Mouse (Mus musculus): ENCODE results near the gene Cyp8b1. TPM values are rescaled to one million over a fixed set of nuclear protein-coding genes. Genes with fewer than 3 reads are reported as not detected.

Cyp8b1 gene
- polyA plus RNA-seq, 1 experiment from 2014 or later: not detected

DNA sequence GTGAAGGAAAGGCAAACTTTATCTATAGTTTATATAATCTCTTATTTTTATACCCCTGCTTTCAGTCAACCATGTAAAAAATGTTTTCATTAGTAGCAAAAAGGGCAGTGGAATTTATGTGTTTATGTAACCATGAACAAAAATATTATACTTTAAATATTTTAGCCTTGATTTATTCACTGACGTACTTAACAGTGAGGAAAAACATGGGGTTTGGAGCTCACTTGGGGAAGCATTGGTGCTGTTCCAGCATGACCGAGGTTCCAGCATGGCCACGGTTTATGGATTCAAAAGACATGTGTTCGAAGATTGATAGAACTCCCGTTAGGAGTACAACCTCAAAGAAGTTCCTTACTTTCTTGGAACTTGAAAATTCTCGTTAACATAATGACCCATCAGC is 47.9 kb downstream of the Cyp8b1 start:
- Histone ChIP-seq H3K27ac (ENCODE audit: low read depth, low read length) (no peak overlapping the region), H3K27me3 (replicated peaks; ENCODE audit: control insufficient read depth, insufficient read depth, low read length) (no peaks in the 10 kb centered on the region), H3K4me2 (ENCODE audit: low read length) (no peak overlapping the region), H3K4me1 (ENCODE audit: control insufficient read depth, insufficient read depth, low read length) (0 out of 2 replicates have a peak, but pooled peaks cover 2% of the 10 kb centered on the region), H3K36me3 (ENCODE audit: control insufficient read depth, insufficient read depth, low read length) (no peaks in the 10 kb centered on the region), H3K9me3 (replicated peaks; ENCODE audit: control insufficient read depth, low read length) (no peaks in the 10 kb centered on the region), H3K9ac (ENCODE audit: low read length) (no peak overlapping the region), H3K4me3 (ENCODE audit: low read depth, low read length) (no peak overlapping the region)
- 64% methylated on average over 6 of the region's 6 CpGs for WGBS
- ATAC-seq (no peak), DNase-seq (ENCODE audit: low spot score) (no peak)

GRCm38 (mm10) chr9:121867632-121868031 is 48.5 kb downstream of the Cyp8b1 start:
- Histone ChIP-seq H3K9me3 (replicated peaks; ENCODE audit: control insufficient read depth, low read length) (no peaks in the 10 kb centered on the region), H3K4me1 (ENCODE audit: control insufficient read depth, insufficient read depth, low read length) (0 out of 2 replicates have a peak, but pooled peaks cover 2% of the 10 kb centered on the region), H3K9ac (ENCODE audit: low read length) (no peak overlapping the region), H3K4me2 (ENCODE audit: low read length) (no peak overlapping the region), H3K27ac (ENCODE audit: low read depth, low read length) (no peak overlapping the region), H3K36me3 (ENCODE audit: control insufficient read depth, insufficient read depth, low read length) (no peaks in the 10 kb centered on the region), H3K4me3 (ENCODE audit: low read depth, low read length) (no peak overlapping the region), H3K27me3 (replicated peaks; ENCODE audit: control insufficient read depth, insufficient read depth, low read length) (no peaks in the 10 kb centered on the region)
- DNase-seq (ENCODE audit: low spot score) (no peak), ATAC-seq (no peak)
- WGBS: 96% methylated on average over 6 of the region's 6 CpGs

DNA sequence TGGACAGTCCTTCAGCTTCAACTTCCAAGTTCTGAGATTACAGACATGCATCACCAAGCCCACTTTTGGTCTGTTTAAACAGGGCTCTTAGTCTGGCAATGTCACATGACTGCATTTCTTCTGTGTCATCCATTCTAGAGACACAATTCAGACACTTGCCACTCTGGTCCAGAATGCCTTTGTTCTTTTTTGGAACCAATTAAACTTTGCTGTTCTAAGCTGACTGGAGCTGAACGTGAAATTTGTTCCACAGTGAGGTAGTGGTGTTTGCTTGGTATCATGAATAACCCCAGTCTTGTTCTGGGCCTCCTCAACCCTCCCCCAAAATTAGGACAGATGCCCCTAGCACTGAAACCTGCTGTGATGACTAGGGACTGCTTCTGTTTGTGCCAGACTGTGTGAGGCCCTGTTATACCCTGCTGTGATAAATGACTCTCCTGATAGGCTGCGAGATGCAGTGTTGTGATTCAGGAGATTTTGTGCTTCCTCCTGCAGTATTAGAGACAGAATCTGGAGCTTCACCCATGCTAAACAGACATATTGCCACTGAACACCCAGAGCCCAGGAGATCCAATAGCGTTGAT is 50.6 kb downstream of the Cyp8b1 start:
- Histone ChIP-seq H3K27ac (ENCODE audit: low read depth, low read length) (no peak overlapping the region), H3K4me3 (ENCODE audit: low read depth, low read length) (no peak overlapping the region), H3K9me3 (replicated peaks; ENCODE audit: control insufficient read depth, low read length) (no peaks in the 10 kb centered on the region), H3K36me3 (ENCODE audit: control insufficient read depth, insufficient read depth, low read length) (no peaks in the 10 kb centered on the region), H3K27me3 (replicated peaks; ENCODE audit: control insufficient read depth, insufficient read depth, low read length) (no peaks in the 10 kb centered on the region), H3K9ac (ENCODE audit: low read length) (no peak overlapping the region), H3K4me1 (ENCODE audit: control insufficient read depth, insufficient read depth, low read length) (0 out of 2 replicates have a peak, but pooled peaks cover 2% of the 10 kb centered on the region), H3K4me2 (ENCODE audit: low read length) (no peak overlapping the region)
- ATAC-seq (no peak), DNase-seq (ENCODE audit: low spot score) (peak; percentile 26)
- WGBS: 28% methylated on average over 3 of the region's 3 CpGs

GRCm38 (mm10) chr9:121864837-121865236 is 51.3 kb downstream of the Cyp8b1 start:
- DNase-seq (ENCODE audit: low spot score) (no peak), ATAC-seq (no peak)
- 63% methylated on average over 4 of the region's 4 CpGs for WGBS
- no peak overlapping the region for H3K27ac ChIP-seq (ENCODE audit: low read depth, low read length)
- no peak overlapping the region for H3K4me2 ChIP-seq (ENCODE audit: low read length)
- H3K27me3 ChIP-seq (replicated peaks; ENCODE audit: control insufficient read depth, insufficient read depth, low read length): no peaks in the 10 kb centered on the region
- H3K9ac ChIP-seq (ENCODE audit: low read length): no peak overlapping the region
- H3K36me3 ChIP-seq (ENCODE audit: control insufficient read depth, insufficient read depth, low read length): no peaks in the 10 kb centered on the region
- no peak overlapping the region for H3K4me3 ChIP-seq (ENCODE audit: low read depth, low read length)
- no peaks in the 10 kb centered on the region for H3K9me3 ChIP-seq (replicated peaks; ENCODE audit: control insufficient read depth, low read length)
- H3K4me1 ChIP-seq (ENCODE audit: control insufficient read depth, insufficient read depth, low read length): 0 out of 2 replicates have a peak, but pooled peaks cover 2% of the 10 kb centered on the region

Other genes starting within 250 kb of the Cyp8b1 start
- gene Sec22c, start 210.8 kb downstream of the Cyp8b1 start, polyA plus RNA-seq (2014; fragmentation: Nextera tagmentation; extraction: Ambion mirVana): 20.5 and 24.1 TPM in 2 replicates
- 149 and 186 TPM in 2 replicates for gene Ss18l2, start 206.0 kb downstream of the Cyp8b1 start, polyA plus RNA-seq (2014; fragmentation: Nextera tagmentation; extraction: Ambion mirVana)
- gene Nktr, start 197.1 kb downstream of the Cyp8b1 start, polyA plus RNA-seq (2014; fragmentation: Nextera tagmentation; extraction: Ambion mirVana): 41.5 and 53.0 TPM in 2 replicates
- 7.4 and 9.5 TPM in 2 replicates for gene Zfp651, start 157.0 kb downstream of the Cyp8b1 start, polyA plus RNA-seq (2014; fragmentation: Nextera tagmentation; extraction: Ambion mirVana)
- 0.49 and 0.60 TPM in 2 replicates for gene Klhl40, start 138.7 kb downstream of the Cyp8b1 start, polyA plus RNA-seq (2014; fragmentation: Nextera tagmentation; extraction: Ambion mirVana)
- gene Hhatl, start 123.8 kb downstream of the Cyp8b1 start, polyA plus RNA-seq (2014; fragmentation: Nextera tagmentation; extraction: Ambion mirVana): not detected in 2 replicates
- gene Ccdc13, start 76.8 kb downstream of the Cyp8b1 start, polyA plus RNA-seq (2014; fragmentation: Nextera tagmentation; extraction: Ambion mirVana): 2.7 and 3.0 TPM in 2 replicates
- 114 and 151 TPM in 2 replicates for gene Higd1a, start 57.9 kb downstream of the Cyp8b1 start, polyA plus RNA-seq (2014; fragmentation: Nextera tagmentation; extraction: Ambion mirVana)
- 2.0 and 2.1 TPM in 2 replicates for gene Ackr2, start 17.9 kb downstream of the Cyp8b1 start, polyA plus RNA-seq (2014; fragmentation: Nextera tagmentation; extraction: Ambion mirVana)
- 0.89 and 1.3 TPM in 2 replicates for gene Fam198a, start 34.7 kb upstream of the Cyp8b1 start, polyA plus RNA-seq (2014; fragmentation: Nextera tagmentation; extraction: Ambion mirVana)
- gene Pomgnt2, start 80.8 kb upstream of the Cyp8b1 start, polyA plus RNA-seq (2014; fragmentation: Nextera tagmentation; extraction: Ambion mirVana): 16.1 and 22.0 TPM in 2 replicates
- gene Snrk, start 201.0 kb upstream of the Cyp8b1 start, polyA plus RNA-seq (2014; fragmentation: Nextera tagmentation; extraction: Ambion mirVana): 36.9 and 53.2 TPM in 2 replicates